Mouse (Mus musculus) lung, postnatal 0 days (tissue): ENCODE results near the gene Cntf.

Experiments used
- CTCF ChIP-seq: IDR thresholded peaks from 2 replicates; pipeline ENCODE4 v1.5.1; 2016; ENCODE audit warnings: antibody characterized with exemption, mild to moderate bottlenecking
- EP300 ChIP-seq: IDR thresholded peaks from 2 replicates; pipeline ENCODE4 v1.6.1; 2016; ENCODE audit warnings: antibody characterized with exemption, mild to moderate bottlenecking, control low read depth

- peak; percentile 60 for TF ChIP-seq CTCF
- TF ChIP-seq EP300, result peak; percentile 66; the same call in 1 of the 2 replicates
Observed at GRCm38 (mm10) chr19:12762212-12763130, 3.0 kb downstream of the Cntf start.
